Mouse (Mus musculus) layer of hippocampus, adult 9-11 months (tissue): ENCODE results near the gene Nit2.

Experiments used
- DNase-seq: peaks from one replicate; pipeline ENCODE4 v3.0.0; 2022

Nit2 gene

GRCm38 (mm10) chr16:57159835-57160234 is 7.3 kb downstream of the Nit2 start:
- no peak for DNase-seq

GRCm38 (mm10) chr16:57157728-57158127 is 9.4 kb downstream of the Nit2 start:
- no peak for DNase-seq

DNA sequence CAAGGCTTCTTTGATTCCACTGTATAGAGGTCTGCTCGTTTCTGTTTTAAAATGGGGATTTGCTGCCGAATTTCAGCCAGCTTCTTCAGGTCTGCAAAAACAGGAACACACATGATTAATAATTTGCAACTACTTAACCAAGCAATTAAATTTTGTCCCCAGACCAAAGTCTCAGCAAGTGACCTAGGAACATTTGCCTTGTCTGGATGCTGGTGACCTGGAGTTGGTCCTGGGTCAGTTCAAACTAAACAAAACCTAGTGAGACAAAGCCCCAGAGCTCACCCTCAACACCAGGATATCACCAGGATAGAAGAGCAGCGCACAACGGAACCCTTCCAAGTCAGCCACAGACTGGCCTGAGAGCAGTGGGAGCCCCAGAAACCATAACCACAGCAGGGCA is 10.1 kb downstream of the Nit2 start:
- no peak for DNase-seq

DNA sequence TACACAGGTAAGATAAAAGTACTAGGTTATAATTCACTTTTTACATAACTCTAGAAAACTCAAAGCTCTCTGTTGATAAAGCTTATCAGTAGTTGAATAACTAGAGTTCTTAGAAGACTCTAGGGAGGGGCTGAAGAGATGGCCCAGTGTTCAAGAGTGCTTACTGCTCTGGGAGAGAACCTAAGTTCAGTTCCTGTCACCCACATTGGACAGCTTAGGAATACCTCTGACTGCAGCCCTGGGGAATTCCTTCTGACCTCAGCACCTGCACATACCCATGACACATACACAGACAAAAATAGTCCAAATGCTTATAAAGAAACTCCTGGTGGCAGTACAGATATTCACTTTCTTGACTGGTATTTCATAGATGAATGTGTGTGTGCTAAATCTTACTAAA is 11.2 kb downstream of the Nit2 start:
- DNase-seq: no peak

- DNase-seq: no peak
Measured at GRCm38 (mm10) chr16:57151437-57151836, 15.7 kb downstream of the Nit2 start.

DNA sequence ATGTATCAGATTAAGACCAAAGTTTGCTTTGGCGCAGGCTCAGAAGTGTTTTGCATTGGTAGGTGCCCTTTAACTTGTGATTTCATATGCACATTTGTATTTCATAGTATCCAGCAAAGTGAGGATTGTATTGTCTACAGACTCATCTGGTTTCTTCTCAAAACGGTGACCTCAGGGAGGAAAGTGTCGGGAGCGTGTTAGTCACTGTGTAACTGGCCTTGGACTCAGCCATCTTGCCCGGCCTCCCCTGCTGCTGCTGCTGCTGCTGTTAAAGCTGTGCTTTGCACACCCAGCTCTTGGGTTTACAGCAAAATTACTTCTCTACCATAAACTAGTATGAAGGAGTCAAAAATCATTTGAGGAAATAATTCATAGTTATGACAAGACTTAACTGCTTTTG is 22.4 kb downstream of the Nit2 start:
- DNase-seq: no peak

DNA sequence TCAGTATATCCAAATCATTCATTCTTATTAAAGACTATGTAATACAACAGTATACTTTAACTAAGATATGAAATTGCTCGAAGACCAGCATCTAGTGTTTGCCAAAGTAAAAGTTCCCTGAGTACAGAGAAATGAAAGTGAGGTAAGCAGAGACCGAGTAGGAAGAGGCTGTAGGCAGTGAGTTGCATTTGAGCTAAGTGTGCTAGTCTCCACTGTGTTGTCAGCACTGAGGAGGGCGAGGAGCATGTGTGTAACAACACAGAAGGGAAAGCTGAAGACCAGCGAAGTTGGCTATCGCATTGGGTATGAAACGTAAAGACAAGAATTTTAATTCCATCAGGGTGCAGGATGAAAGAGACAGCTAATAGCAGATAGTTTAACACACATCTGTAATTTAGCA is 33.5 kb downstream of the Nit2 start:
- DNase-seq: no peak

- DNase-seq: no peak
Measured at GRCm38 (mm10) chr16:57132326-57132725, 34.8 kb downstream of the Nit2 start.

DNA sequence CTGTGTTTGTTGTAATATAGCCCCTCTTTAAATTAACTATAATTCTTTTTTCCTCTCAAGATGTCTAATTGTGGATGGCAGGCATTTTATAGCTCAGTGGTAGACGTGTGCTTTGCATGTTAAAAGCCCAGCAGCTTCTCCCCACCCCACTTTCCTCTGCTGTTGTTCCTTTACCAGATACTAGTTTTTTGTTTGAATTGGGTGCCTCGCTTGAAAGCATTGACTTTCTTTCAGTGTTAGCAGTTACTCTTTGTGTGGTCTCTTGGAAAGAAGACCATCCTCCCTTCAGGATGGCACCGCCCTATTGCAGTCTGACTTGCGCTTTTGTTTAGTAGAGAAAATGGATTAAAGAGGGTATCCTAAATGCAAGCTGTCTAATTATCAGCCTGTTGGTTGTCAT is 35.6 kb downstream of the Nit2 start:
- DNase-seq: no peak

GRCm38 (mm10) chr16:57130752-57131400 is 36.3 kb downstream of the Nit2 start:
- no peak for DNase-seq

GRCm38 (mm10) chr16:57127825-57128224 is 39.3 kb downstream of the Nit2 start:
- no peak for DNase-seq

- no peak for DNase-seq
Measured at GRCm38 (mm10) chr16:57126268-57126667, 40.9 kb downstream of the Nit2 start.

DNA sequence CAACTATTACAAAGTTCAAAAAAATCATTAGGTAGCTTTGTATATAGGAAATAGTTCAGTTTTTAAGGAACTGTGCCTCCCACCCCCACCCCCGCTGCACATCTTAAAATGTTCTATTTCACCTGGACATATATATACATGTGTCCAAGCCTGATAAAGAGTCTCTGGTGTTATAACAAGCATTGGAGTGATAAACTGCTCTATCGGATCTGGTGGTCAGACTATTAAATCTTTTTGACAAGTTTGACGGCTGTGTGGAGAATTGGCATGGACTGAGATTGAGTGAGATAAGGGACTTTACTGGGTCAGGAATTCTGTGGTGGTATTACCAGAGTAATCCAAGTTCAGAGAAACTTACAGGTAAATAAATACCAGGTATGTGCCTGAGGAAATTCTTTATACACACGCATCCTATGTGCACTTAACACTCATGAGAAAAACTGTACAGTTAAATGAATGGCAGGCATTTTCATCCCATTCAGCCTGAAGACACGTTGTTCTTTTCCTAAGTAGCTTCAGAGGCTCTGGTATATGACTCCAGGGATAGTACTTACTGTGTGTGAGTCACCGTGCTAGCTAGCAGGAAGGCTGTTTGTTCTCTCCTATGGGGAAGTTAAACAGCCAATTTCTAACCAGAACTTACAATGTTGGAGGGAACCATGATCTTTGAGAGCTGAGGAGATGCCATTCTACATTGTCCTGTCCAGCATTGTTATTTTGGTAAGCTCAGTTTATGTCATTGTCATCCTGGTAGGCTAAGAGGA is 44.3 kb downstream of the Nit2 start:
- DNase-seq: no peak

DNA sequence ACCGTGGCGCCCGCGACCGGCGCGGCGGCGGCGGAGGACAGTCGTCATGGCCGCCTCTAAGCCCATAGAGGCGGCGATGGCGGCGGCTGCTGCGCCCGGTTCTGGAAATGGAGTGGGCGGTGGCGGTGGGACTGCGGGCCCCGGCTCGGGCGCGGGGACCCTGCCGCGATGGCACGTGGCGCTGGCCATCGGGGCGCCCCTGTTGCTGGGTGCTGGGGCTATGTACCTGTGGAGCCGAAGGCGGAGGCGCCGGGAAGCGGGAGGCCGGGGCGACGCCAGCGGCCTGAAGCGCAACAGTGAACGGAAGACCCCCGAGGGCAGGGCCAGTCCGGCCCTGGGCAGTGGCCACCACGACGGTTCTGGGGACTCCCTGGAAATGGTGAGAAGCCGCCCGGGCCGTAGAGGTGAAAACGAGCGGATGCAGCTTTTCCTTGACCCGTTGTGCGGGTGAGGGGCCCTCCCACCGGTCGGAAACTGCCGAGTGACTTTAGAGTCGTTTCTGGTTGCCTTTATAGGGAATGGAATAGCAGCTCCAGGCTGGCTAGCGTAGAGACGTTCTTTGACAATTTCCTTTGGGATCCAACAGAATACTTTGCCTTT is 45.2 kb downstream of the Nit2 start:
- no peak for DNase-seq

- peak; percentile 98 for DNase-seq
Measured at GRCm38 (mm10) chr16:57120913-57121815, 46.0 kb downstream of the Nit2 start, which contains the start of gene Tomm70a. Gene Tomm70a, plus strand, starts transcription at chr16:57121703.

GRCm38 (mm10) chr16:57117562-57117961 is 49.6 kb downstream of the Nit2 start:
- DNase-seq: no peak

- DNase-seq: no peak
Measured at GRCm38 (mm10) chr16:57116066-57116465, 51.1 kb downstream of the Nit2 start.
